Mouse (Mus musculus): ENCODE data around the gene Fads1.

The Fads1 gene

GRCm38 (mm10) chr19:10213796-10214471 lies 31.2 kb downstream of the Fads1 start:
- no peak for DNase-seq (ENCODE audit: low spot score)

GRCm38 (mm10) chr19:10216101-10216500 lies 33.4 kb downstream of the Fads1 start:
- DNase-seq (ENCODE audit: low spot score) = no peak

- DNase-seq (ENCODE audit: low spot score) = peak; percentile 83
Measured at GRCm38 (mm10) chr19:10219108-10219507, 36.4 kb downstream of the Fads1 start.

- no peak for DNase-seq (ENCODE audit: low spot score)
Measured at GRCm38 (mm10) chr19:10219593-10219992, 36.9 kb downstream of the Fads1 start.

- no peak for DNase-seq (ENCODE audit: low spot score)
Measured at GRCm38 (mm10) chr19:10221585-10221984, 38.9 kb downstream of the Fads1 start.

- DNase-seq (ENCODE audit: low spot score) = no peak
Measured at GRCm38 (mm10) chr19:10222656-10223055, 40.0 kb downstream of the Fads1 start.

GRCm38 (mm10) chr19:10223561-10223960 lies 40.9 kb downstream of the Fads1 start:
- DNase-seq (ENCODE audit: low spot score) = no peak

- DNase-seq (ENCODE audit: low spot score) = peak; percentile 48
Measured at GRCm38 (mm10) chr19:10224637-10225453, 42.2 kb downstream of the Fads1 start.

- DNase-seq (ENCODE audit: low spot score) = no peak
Measured at GRCm38 (mm10) chr19:10225767-10226166, 43.1 kb downstream of the Fads1 start.

GRCm38 (mm10) chr19:10231016-10231415 lies 48.3 kb downstream of the Fads1 start:
- DNase-seq (ENCODE audit: low spot score) = no peak

GRCm38 (mm10) chr19:10231871-10232270 lies 49.2 kb downstream of the Fads1 start:
- DNase-seq (ENCODE audit: low spot score) = no peak

- DNase-seq (ENCODE audit: low spot score) = no peak
Measured at GRCm38 (mm10) chr19:10232327-10233017, 49.8 kb downstream of the Fads1 start.

- no peak for DNase-seq (ENCODE audit: low spot score)
Measured at GRCm38 (mm10) chr19:10235784-10236565, 53.3 kb downstream of the Fads1 start.

GRCm38 (mm10) chr19:10238477-10238876 lies 55.8 kb downstream of the Fads1 start:
- DNase-seq (ENCODE audit: low spot score) = no peak

- DNase-seq (ENCODE audit: low spot score) = no peak
Measured at GRCm38 (mm10) chr19:10239419-10239818, 56.7 kb downstream of the Fads1 start.

- no peak for DNase-seq (ENCODE audit: low spot score)
Measured at GRCm38 (mm10) chr19:10239975-10240653, 57.4 kb downstream of the Fads1 start.

- peak; percentile 82 for DNase-seq (ENCODE audit: low spot score)
Measured at GRCm38 (mm10) chr19:10240654-10241305, 58.1 kb downstream of the Fads1 start, which contains the start of gene Myrf. Gene Myrf, minus strand, starts transcription at chr19:10240748.

- peak; percentile 35 for DNase-seq (ENCODE audit: low spot score)
Measured at GRCm38 (mm10) chr19:10242916-10243315, 60.2 kb downstream of the Fads1 start.

- peak; percentile 66 for DNase-seq (ENCODE audit: low spot score)
Measured at GRCm38 (mm10) chr19:10244183-10244582, 61.5 kb downstream of the Fads1 start.

Measured in retina, embryonic 14.5 days (tissue).